Mouse (Mus musculus) MEL (cell line): ENCODE measurements around the gene Fgfr2. TPM values are rescaled to one million over a fixed set of nuclear protein-coding genes. Genes with fewer than 3 reads are reported as not detected.

Experiments used
- DNase-seq: peaks from one replicate; pipeline ENCODE4 v3.0.0; 2011; ENCODE audit warnings: low read depth, low spot score
- H3K27ac ChIP-seq: 2 replicates; pipeline ENCODE4 v1.5.1; 2012; ENCODE audit warnings: low read depth, mild to moderate bottlenecking, control low read depth, low read length, moderate library complexity; ENCODE audit not compliant: control insufficient read depth
- H3K27me3 ChIP-seq, 2 experiments: fragments of 150-350 bp in 1 of 2; sonication (generic) in 1 of 2; 2 replicates each; pipeline ENCODE4 v1.6.1; 2012; ENCODE audit warnings: low read length in 2 of 2, mild to moderate bottlenecking in 2 of 2, improper control_type of control experiment in 1 of 2, moderate library complexity in 1 of 2; ENCODE audit not compliant: insufficient read depth in 2 of 2, control insufficient read depth in 1 of 2
- H3K36me3 ChIP-seq, 2 experiments: 2 replicates each; pipeline ENCODE4 v1.6.1; 2012 to 2014; ENCODE audit warnings: low read length in 2 of 2, improper control_type of control experiment in 1 of 2, inconsistent platforms in 1 of 2, mild to moderate bottlenecking in 1 of 2; ENCODE audit not compliant: insufficient read depth in 2 of 2, control insufficient read depth in 1 of 2
- H3K4me1 ChIP-seq, 2 experiments: fragments of 150-350 bp in 1 of 2; sonication (generic) in 1 of 2; 2 replicates each; pipeline ENCODE4 v1.6.1; 2012; ENCODE audit warnings: low read length in 2 of 2, improper control_type of control experiment in 1 of 2, mild to moderate bottlenecking in 1 of 2; ENCODE audit not compliant: insufficient read depth in 2 of 2, control insufficient read depth in 1 of 2
- H3K4me3 ChIP-seq, 2 experiments: fragments of 150-350 bp in 1 of 2; sonication (generic) in 1 of 2; 2 replicates each; pipeline ENCODE4 v1.5.1; 2012; ENCODE audit warnings: low read depth in 2 of 2, low read length in 2 of 2, mild to moderate bottlenecking in 2 of 2, moderate library complexity in 2 of 2, control low read depth in 1 of 2, improper control_type of control experiment in 1 of 2; ENCODE audit not compliant: control insufficient read depth in 1 of 2, insufficient read depth in 1 of 2
- H3K79me2 ChIP-seq: 2 replicates; pipeline ENCODE4 v1.6.1; 2012; ENCODE audit warnings: mild to moderate bottlenecking, low read length, moderate library complexity; ENCODE audit not compliant: control insufficient read depth, poor library complexity, insufficient read depth
- H3K9ac ChIP-seq: 2 replicates; pipeline ENCODE4 v1.6.1; 2012; ENCODE audit warnings: low read depth, mild to moderate bottlenecking, control low read depth, low read length, moderate library complexity; ENCODE audit not compliant: control insufficient read depth, poor library complexity, severe bottlenecking
- H3K9me3 ChIP-seq: fragments of 150-350 bp; sonication (generic); replicated peaks from 2 replicates; pipeline ENCODE4 v1.6.1; 2012; ENCODE audit warnings: mild to moderate bottlenecking, low read length, improper control_type of control experiment, moderate library complexity; ENCODE audit not compliant: insufficient read depth
- CHD1 ChIP-seq: IDR thresholded peaks from 2 replicates; pipeline ENCODE4 v1.6.1; 2012; ENCODE audit warnings: low read depth, mild to moderate bottlenecking, inconsistent platforms, low read length, improper control_type of control experiment
- CHD2 ChIP-seq: IDR thresholded peaks from 2 replicates; pipeline ENCODE4 v1.6.1; 2011; ENCODE audit warnings: low read length, improper control_type of control experiment
- CTCF ChIP-seq, 3 experiments: IDR thresholded peaks in 2 of 3; conservative IDR thresholded peaks in 1 of 3; 2 replicates each; pipeline ENCODE4 v1.5.1; 2011 to 2012; ENCODE audit warnings: low read length in 3 of 3, low read depth in 2 of 3, mild to moderate bottlenecking in 2 of 3, improper control_type of control experiment in 1 of 3, inconsistent platforms in 1 of 3, mixed read lengths in 1 of 3, moderate library complexity in 1 of 3; ENCODE audit not compliant: control insufficient read depth in 1 of 3, insufficient read depth in 1 of 3, poor library complexity in 1 of 3, severe bottlenecking in 1 of 3
- EP300 ChIP-seq, 2 experiments: IDR thresholded peaks; 2 replicates each; pipeline ENCODE4 v1.6.1; 2011; ENCODE audit warnings: improper control_type of control experiment in 2 of 2, low read length in 2 of 2, low read depth in 1 of 2, mild to moderate bottlenecking in 1 of 2
- GABPA ChIP-seq: IDR thresholded peaks from 2 replicates; pipeline ENCODE4 v1.6.1; 2012; ENCODE audit warnings: low read depth, mild to moderate bottlenecking, inconsistent platforms, low read length, improper control_type of control experiment, moderate library complexity
- GATA1 ChIP-seq: IDR thresholded peaks from 2 replicates; pipeline ENCODE4 v1.6.1; 2011; ENCODE audit warnings: low read depth, low read length, improper control_type of control experiment
- HCFC1 ChIP-seq: IDR thresholded peaks from 2 replicates; pipeline ENCODE4 v1.6.1; 2012; ENCODE audit warnings: low read depth, mild to moderate bottlenecking, inconsistent platforms, low read length, improper control_type of control experiment, moderate library complexity
- JUND ChIP-seq: IDR thresholded peaks from 2 replicates; pipeline ENCODE4 v1.6.1; 2011; ENCODE audit warnings: low read depth, mild to moderate bottlenecking, improper control_type of control experiment, low read length
- MAFK ChIP-seq: IDR thresholded peaks from 2 replicates; pipeline ENCODE4 v1.6.1; 2011; ENCODE audit warnings: low read depth, mild to moderate bottlenecking, low read length, improper control_type of control experiment, borderline replicate concordance
- MAX ChIP-seq: IDR thresholded peaks from 2 replicates; pipeline ENCODE4 v1.6.1; 2011; ENCODE audit warnings: low read length, improper control_type of control experiment
- MAZ ChIP-seq: IDR thresholded peaks from 2 replicates; pipeline ENCODE4 v1.6.1; 2012; ENCODE audit warnings: low read depth, mild to moderate bottlenecking, inconsistent platforms, low read length, improper control_type of control experiment
- MEF2A ChIP-seq: IDR thresholded peaks from 2 replicates; pipeline ENCODE4 v1.6.1; 2014; ENCODE audit warnings: low read depth, mild to moderate bottlenecking, inconsistent platforms, low read length, improper control_type of control experiment; ENCODE audit not compliant: poor library complexity, insufficient replicate concordance, severe bottlenecking; ENCODE audit errors: extremely low read depth
- MXI1 ChIP-seq: IDR thresholded peaks from 2 replicates; pipeline ENCODE4 v1.6.1; 2011; ENCODE audit warnings: mild to moderate bottlenecking, low read depth, low read length, improper control_type of control experiment
- MYC ChIP-seq: IDR thresholded peaks from 2 replicates; pipeline ENCODE4 v1.6.1; 2011; ENCODE audit warnings: low read depth, mild to moderate bottlenecking, low read length, improper control_type of control experiment, moderate library complexity
- NELFE ChIP-seq: IDR thresholded peaks from 2 replicates; pipeline ENCODE4 v1.6.1; 2011; ENCODE audit warnings: low read depth, low read length, improper control_type of control experiment
- NRF1 ChIP-seq: IDR thresholded peaks from 2 replicates; pipeline ENCODE4 v1.6.1; 2014; ENCODE audit warnings: low read depth, mild to moderate bottlenecking, inconsistent platforms, low read length, improper control_type of control experiment, moderate library complexity; ENCODE audit not compliant: poor library complexity, insufficient read depth, severe bottlenecking
- POLR2A ChIP-seq, 2 experiments: IDR thresholded peaks; 2 replicates each; pipeline ENCODE4 v1.6.1; 2011 to 2012; ENCODE audit warnings: low read length in 2 of 2, mild to moderate bottlenecking in 2 of 2, control low read depth in 1 of 2, improper control_type of control experiment in 1 of 2, low read depth in 1 of 2, moderate library complexity in 1 of 2; ENCODE audit not compliant: control insufficient read depth in 1 of 2, insufficient read depth in 1 of 2, poor library complexity in 1 of 2
- POLR2AphosphoS2 ChIP-seq: IDR thresholded peaks from 2 replicates; pipeline ENCODE4 v1.6.1; 2011; ENCODE audit warnings: low read length, improper control_type of control experiment
- POLR2AphosphoS5 ChIP-seq: IDR thresholded peaks from 2 replicates; pipeline ENCODE4 v1.6.1; 2012; ENCODE audit warnings: low read depth, borderline replicate concordance, mild to moderate bottlenecking, inconsistent platforms, low read length, moderate library complexity, mixed read lengths
- SIN3A ChIP-seq: IDR thresholded peaks from 2 replicates; pipeline ENCODE4 v1.6.1; 2012; ENCODE audit warnings: low read length, improper control_type of control experiment, inconsistent platforms
- TAL1 ChIP-seq: IDR thresholded peaks from 2 replicates; pipeline ENCODE4 v1.6.1; 2012; ENCODE audit warnings: mild to moderate bottlenecking, inconsistent platforms, low read length, moderate library complexity, mixed read lengths
- TBP ChIP-seq: IDR thresholded peaks from 2 replicates; pipeline ENCODE4 v1.8.0; 2011; ENCODE audit warnings: low read depth, low read length, improper control_type of control experiment
- TCF12 ChIP-seq: IDR thresholded peaks from 2 replicates; pipeline ENCODE4 v1.6.1; 2014; ENCODE audit warnings: low read depth, mild to moderate bottlenecking, inconsistent platforms, low read length, improper control_type of control experiment, moderate library complexity
- UBTF ChIP-seq: IDR thresholded peaks from 2 replicates; pipeline ENCODE4 v1.6.1; 2012; ENCODE audit warnings: low read depth, mild to moderate bottlenecking, inconsistent platforms, low read length, improper control_type of control experiment, moderate library complexity, borderline replicate concordance; ENCODE audit not compliant: insufficient read depth
- USF1 ChIP-seq: IDR thresholded peaks from 2 replicates; pipeline ENCODE4 v1.6.1; 2014; ENCODE audit warnings: low read depth, mild to moderate bottlenecking, inconsistent platforms, low read length, improper control_type of control experiment, moderate library complexity
- ZMIZ1 ChIP-seq: IDR thresholded peaks from 2 replicates; pipeline ENCODE4 v1.6.1; 2012; ENCODE audit warnings: low read depth, mild to moderate bottlenecking, inconsistent platforms, low read length, improper control_type of control experiment, moderate library complexity
- ZNF384 ChIP-seq: IDR thresholded peaks from 2 replicates; pipeline ENCODE4 v1.6.1; 2012; ENCODE audit warnings: low read depth, mild to moderate bottlenecking, inconsistent platforms, low read length, improper control_type of control experiment
- polyA plus RNA-seq, 2 experiments: library from polyadenylated mRNA; stranded (reverse) in 1 of 2; unstranded in 1 of 2; fragments of >175 nt in 1 of 2; fragments of >200 nt in 1 of 2; gene quantifications; 2 replicates each; pipeline versions ENCODE4 v1.2.1 to v1.2.4; 2012; ENCODE audit warnings: low replicate concordance in 2 of 2, low read depth in 1 of 2; ENCODE audit not compliant: insufficient read length in 2 of 2, insufficient read depth in 1 of 2, missing spikeins in 1 of 2
- total RNA-seq: library from RNA; depleted of rRNA; stranded (reverse); fragments of 300-350 nt; gene quantifications from 2 replicates; pipeline ENCODE4 v1.2.3, GENCODE M21; 2012

Fgfr2 gene
- total and polyA plus RNA-seq, 3 experiments: not detected

DNA sequence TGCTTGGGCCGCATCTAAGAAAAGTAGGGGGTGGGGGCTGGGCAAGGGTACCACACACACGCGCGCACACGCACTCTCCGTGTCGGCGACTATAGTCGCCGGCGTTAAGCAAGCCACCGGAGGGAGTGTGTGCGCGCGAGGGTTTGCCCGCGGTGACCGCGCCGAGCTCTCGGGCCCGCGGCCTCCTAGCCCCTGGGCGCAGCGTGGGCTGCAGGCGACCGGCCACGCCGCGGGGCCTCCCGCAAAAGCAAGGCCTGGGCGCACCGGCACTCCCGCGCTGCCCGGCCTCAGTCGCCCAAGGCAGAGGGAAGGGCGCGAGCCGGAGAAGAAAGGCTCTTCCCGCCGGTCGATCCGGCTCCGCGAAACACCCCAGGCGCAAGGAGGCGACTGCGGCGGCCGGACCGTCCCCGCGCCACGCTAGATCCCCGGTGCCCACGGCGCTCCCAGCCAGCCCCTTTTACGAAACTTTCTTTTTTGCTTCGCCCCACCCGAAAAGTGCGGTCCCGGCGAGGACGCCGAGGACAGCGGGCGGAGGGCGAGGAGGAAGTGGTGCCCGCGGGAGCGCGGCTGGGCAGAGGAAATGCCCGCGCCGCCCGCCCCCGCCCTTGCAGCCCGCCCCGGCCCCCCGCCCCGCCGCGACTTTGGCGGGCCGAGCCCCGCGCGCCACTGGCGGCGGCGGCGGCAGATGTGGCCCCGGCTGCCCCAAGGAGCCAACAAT is 1.3 kb downstream of the Fgfr2 start:
- Histone ChIP-seq H3K9ac (peak overlapping the region; percentile 78), H3K4me3 (peak overlapping the region; percentile 97), H3K27ac (peak overlapping the region; percentile 73), H3K36me3 (peaks cover 2 to 17% of the 10 kb centered on the region in 2 experiments; a peak in 3 of 4 replicates), H3K9me3 (no peaks in the 10 kb centered on the region), H3K27me3 (no peaks in the 10 kb centered on the region), H3K4me1 (peaks cover 0 to 12% of the 10 kb centered on the region in 2 experiments; a peak in 3 of 4 replicates), H3K79me2 (peaks cover 63% of the 10 kb centered on the region)
- TF ChIP-seq ZMIZ1 (no peak), GATA1 (no peak), HCFC1 (0 out of 2 replicates have a peak, but pooled peaks have one; percentile 6), UBTF (0 out of 2 replicates have a peak, but pooled peaks have one; percentile 75), EP300 (IDR thresholded peaks at IDR 0.05; ENCODE audit: low read depth in 1 of 2, low read length in 2 of 2) (no peak; a peak in 1 of 4 replicates), GABPA (no peak), NELFE (peak; percentile 28; the same call in 1 of the 2 replicates), SIN3A (0 out of 2 replicates have a peak, but pooled peaks have one; percentile 44), CTCF (IDR thresholded peaks at IDR 0.05 in 2 of 3, conservative IDR thresholded peaks at IDR 0.05 in 1 of 3; ENCODE audit: control insufficient read depth in 1 of 3, insufficient read depth in 1 of 3, low read depth in 2 of 3, low read length in 3 of 3, poor library complexity in 1 of 3, severe bottlenecking in 1 of 3) (no peak), POLR2A (IDR thresholded peaks at IDR 0.05; ENCODE audit: control insufficient read depth in 1 of 2, insufficient read depth in 1 of 2, low read depth in 1 of 2, low read length in 2 of 2, poor library complexity in 1 of 2) (peak in 1 of 2 experiments; percentile 29; a peak in 1 of 4 replicates), POLR2AphosphoS2 (no peak), POLR2AphosphoS5 (no peak)
- peak; percentile 55 for DNase-seq

DNA sequence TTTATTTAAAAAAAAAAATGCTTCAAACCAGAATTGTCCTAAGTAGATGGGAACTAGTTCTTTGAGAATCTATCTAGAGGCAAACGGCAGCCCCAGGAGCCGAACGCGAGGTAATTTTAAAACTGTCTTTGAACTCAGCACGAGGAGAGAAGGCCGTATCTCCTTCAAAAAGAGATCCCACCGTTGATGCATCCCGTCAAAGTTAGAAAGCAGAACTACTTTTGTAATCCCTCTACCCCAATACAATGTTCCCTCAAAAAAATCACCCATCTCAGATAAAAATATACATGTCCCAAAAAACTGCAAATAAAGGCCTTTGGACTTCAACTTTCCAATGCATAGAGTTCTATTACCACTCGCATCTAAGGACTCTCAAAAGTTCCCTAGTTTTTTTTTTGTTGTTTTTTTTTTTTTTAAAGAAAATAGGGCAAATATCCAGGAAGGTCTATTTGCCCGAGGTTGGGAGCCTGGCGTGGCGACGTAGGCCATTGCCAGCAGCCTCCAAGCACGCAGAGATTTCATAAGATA is 2.0 kb downstream of the Fgfr2 start:
- Histone ChIP-seq H3K27ac (peak overlapping the region; percentile 60), H3K4me1 (peaks cover 0 to 12% of the 10 kb centered on the region in 2 experiments; a peak in 3 of 4 replicates)
- no peak for TF ChIP-seq POLR2AphosphoS5
- peak; percentile 42 for TF ChIP-seq MXI1
- TF ChIP-seq MYC: peak; percentile 72; the same call in 1 of the 2 replicates
- no peak for TF ChIP-seq USF1
- TF ChIP-seq MAX: peak; percentile 61
- no peak for TF ChIP-seq POLR2AphosphoS2
- 0 out of 2 replicates have a peak, but pooled peaks have one; percentile 3 for TF ChIP-seq NELFE
- no peak for TF ChIP-seq GATA1
- TF ChIP-seq MAFK: no peak
- 0 out of 2 replicates have a peak, but pooled peaks have one; percentile 1 for TF ChIP-seq MAZ
- no peak for TF ChIP-seq JUND
- peak; percentile 79; the same call in 1 of the 2 replicates for TF ChIP-seq CHD1
- TF ChIP-seq TCF12: no peak
- no peak for TF ChIP-seq GABPA
- TF ChIP-seq NRF1: no peak
- TF ChIP-seq TBP: no peak
- no peak for TF ChIP-seq TAL1
- peak; percentile 55 for TF ChIP-seq SIN3A
- TF ChIP-seq MEF2A: no peak
- peak; percentile 73 for TF ChIP-seq ZNF384
- no peak for TF ChIP-seq CHD2
- TF ChIP-seq EP300 (IDR thresholded peaks at IDR 0.05; ENCODE audit: low read depth in 1 of 2, low read length in 2 of 2): peak in 1 of 2 experiments; percentile 47; a peak in 2 of 4 replicates

More for the DNA sequence above, 2.0 kb downstream of the Fgfr2 start:
- Histone ChIP-seq H3K9me3 (no peaks in the 10 kb centered on the region), H3K36me3 (peaks cover 2 to 17% of the 10 kb centered on the region in 2 experiments; a peak in 3 of 4 replicates), H3K4me3 (peak overlapping the region; percentile 97), H3K27me3 (no peaks in the 10 kb centered on the region), H3K9ac (peak overlapping the region; percentile 78), H3K79me2 (peaks cover 66% of the 10 kb centered on the region)
- peak; percentile 63 for DNase-seq
